Mouse (Mus musculus) G1E (cell line): ENCODE measurements at regions not wholly inside any gene's neighbourhood (a gene's known extent, or its start where the extent isn't known, plus 50 kb on each side); places are given as distances from the start of the nearest gene placed in this dataset.
A peak's percentile ranks its signal among the peaks of the same experiment; 100 is the strongest.

Experiments
- ATAC-seq: 2 replicates; pipeline ENCODE4 v1.8.0; 2016; ENCODE audit warnings: mild to moderate bottlenecking; ENCODE audit not compliant: insufficient number of reproducible peaks, poor library complexity, low FRiP score, severe bottlenecking; ENCODE audit errors: extremely low read depth
- DNase-seq: peaks from one replicate; pipeline ENCODE4 v3.0.0; 2012; ENCODE audit warnings: low spot score
- H3K27me3 ChIP-seq: 2 replicates; pipeline ENCODE4 v1.6.1; 2012; ENCODE audit warnings: mild to moderate bottlenecking, low read length, inconsistent platforms; ENCODE audit not compliant: insufficient read depth
- H3K36me3 ChIP-seq: replicated peaks from 2 replicates; pipeline ENCODE3; 2012; ENCODE audit warnings: mild to moderate bottlenecking, inconsistent platforms
- H3K4me1 ChIP-seq: 2 replicates; pipeline ENCODE4 v1.6.1; 2012; ENCODE audit warnings: low read depth, low read length, inconsistent platforms, mixed read lengths; ENCODE audit not compliant: insufficient read depth
- H3K4me3 ChIP-seq: 2 replicates; pipeline ENCODE4 v1.5.1; 2012; ENCODE audit warnings: low read depth, mild to moderate bottlenecking, inconsistent platforms, low read length, moderate library complexity, mixed read lengths
- H3K9me3 ChIP-seq: replicated peaks from 2 replicates; pipeline ENCODE4 v1.6.1; 2012; ENCODE audit warnings: inconsistent platforms
- CTCF ChIP-seq: IDR thresholded peaks from 2 replicates; pipeline ENCODE4 v1.5.1; 2012; ENCODE audit warnings: low read depth, low read length, inconsistent platforms, mixed read lengths
- GATA1 ChIP-seq: IDR thresholded peaks from 2 replicates; pipeline ENCODE4 v1.6.1; 2012; ENCODE audit warnings: borderline replicate concordance, low read length, inconsistent platforms, mixed read lengths
- GATA2 ChIP-seq: IDR thresholded peaks from 2 replicates; pipeline ENCODE4 v1.6.1; 2012; ENCODE audit warnings: low read depth, low read length, inconsistent platforms, borderline replicate concordance
- POLR2AphosphoS5 ChIP-seq: IDR thresholded peaks from 2 replicates; pipeline ENCODE4 v1.6.1; 2012; ENCODE audit warnings: low read depth, low read length, inconsistent platforms; ENCODE audit not compliant: insufficient replicate concordance
- TAL1 ChIP-seq: conservative IDR thresholded peaks from 2 replicates; pipeline ENCODE4 v1.6.1; 2012; ENCODE audit warnings: low read depth, low read length, inconsistent platforms, mixed read lengths

GRCm38 (mm10) chr8:116801313-116801712 is 68.5 kb upstream of the Cdyl2 start:
- H3K36me3 ChIP-seq: no peaks in the 10 kb centered on the region
- peaks cover 2% of the 10 kb centered on the region; the same call in 1 of the 2 replicates for H3K27me3 ChIP-seq
- TF ChIP-seq GATA1: no peak
- no peak for TF ChIP-seq CTCF
- peaks cover 61% of the 10 kb centered on the region for H3K9me3 ChIP-seq
- ATAC-seq (no peak), DNase-seq (no peak)
- peak overlapping the region; percentile 33; the same call in 1 of the 2 replicates for H3K4me3 ChIP-seq
- H3K4me1 ChIP-seq: no peaks in the 10 kb centered on the region

- peaks cover 56% of the 10 kb centered on the region for H3K9me3 ChIP-seq
- DNase-seq: no peak
- H3K4me3 ChIP-seq: no peak overlapping the region
- TF ChIP-seq GATA2 (no peak), POLR2AphosphoS5 (no peak), CTCF (no peak), GATA1 (no peak), TAL1 (no peak)
- no peak; the same call in 1 of the 2 replicates for ATAC-seq
- no peaks in the 10 kb centered on the region for H3K4me1 ChIP-seq
- peaks cover 2% of the 10 kb centered on the region; the same call in 1 of the 2 replicates for H3K27me3 ChIP-seq
- H3K36me3 ChIP-seq: no peaks in the 10 kb centered on the region
Observed at GRCm38 (mm10) chr8:116800636-116801035, 67.8 kb upstream of the Cdyl2 start.

GRCm38 (mm10) chr8:116798981-116799380 is 66.2 kb upstream of the Cdyl2 start:
- no peak for TF ChIP-seq GATA1
- no peak for TF ChIP-seq CTCF
- TF ChIP-seq TAL1: no peak
- no peak for TF ChIP-seq GATA2
- no peak for TF ChIP-seq POLR2AphosphoS5
- Histone ChIP-seq H3K4me1 (no peaks in the 10 kb centered on the region), H3K9me3 (peaks cover 58% of the 10 kb centered on the region), H3K36me3 (no peaks in the 10 kb centered on the region), H3K4me3 (no peak overlapping the region), H3K27me3 (peaks cover 2% of the 10 kb centered on the region; the same call in 1 of the 2 replicates)
- DNase-seq: no peak
- ATAC-seq: no peak

- no peak for TF ChIP-seq POLR2AphosphoS5
- no peak for TF ChIP-seq GATA2
- TF ChIP-seq TAL1: no peak
- no peak for TF ChIP-seq CTCF
- TF ChIP-seq GATA1: no peak
- peaks cover 45% of the 10 kb centered on the region for H3K9me3 ChIP-seq
- no peaks in the 10 kb centered on the region for H3K4me1 ChIP-seq
- no peak for ATAC-seq
- H3K36me3 ChIP-seq: no peaks in the 10 kb centered on the region
- no peak for DNase-seq
- H3K4me3 ChIP-seq: no peak overlapping the region
- H3K27me3 ChIP-seq: no peaks in the 10 kb centered on the region
Observed at GRCm38 (mm10) chr8:116795713-116796112, 62.9 kb upstream of the Cdyl2 start.

GRCm38 (mm10) chr8:116793107-116793506 is 60.3 kb upstream of the Cdyl2 start:
- H3K4me1 ChIP-seq: no peaks in the 10 kb centered on the region
- TF ChIP-seq GATA2 (no peak), TAL1 (no peak), CTCF (no peak), POLR2AphosphoS5 (no peak), GATA1 (no peak)
- H3K36me3 ChIP-seq: no peaks in the 10 kb centered on the region
- ATAC-seq: no peak
- no peak for DNase-seq
- H3K4me3 ChIP-seq: no peak overlapping the region
- H3K27me3 ChIP-seq: no peaks in the 10 kb centered on the region
- H3K9me3 ChIP-seq: peaks cover 50% of the 10 kb centered on the region

GRCm38 (mm10) chr8:116790294-116790693 is 57.5 kb upstream of the Cdyl2 start:
- TF ChIP-seq TAL1: no peak
- no peak for TF ChIP-seq POLR2AphosphoS5
- TF ChIP-seq CTCF: no peak
- no peak for TF ChIP-seq GATA2
- TF ChIP-seq GATA1: no peak
- ATAC-seq: no peak
- no peaks in the 10 kb centered on the region for H3K27me3 ChIP-seq

More at GRCm38 (mm10) chr8:116790294-116790693, 57.5 kb upstream of the Cdyl2 start:
- H3K36me3 ChIP-seq: no peaks in the 10 kb centered on the region
- no peak overlapping the region for H3K4me3 ChIP-seq
- no peaks in the 10 kb centered on the region for H3K4me1 ChIP-seq
- DNase-seq: no peak
- peaks cover 40% of the 10 kb centered on the region for H3K9me3 ChIP-seq
